Mouse (Mus musculus) activated CD4-positive, CD25-positive, alpha-beta regulatory T cell, adult 4 months (primary cell): ENCODE measurements at regions not wholly inside any gene's neighbourhood (a gene's known extent, or its start where the extent isn't known, plus 50 kb on each side); places are given as distances from the start of the nearest gene placed in this dataset.
A peak's percentile ranks its signal among the peaks of the same experiment; 100 is the strongest.

Experiments used
- ATAC-seq: one replicate; pipeline ENCODE4 v1.8.0; 2017

DNA sequence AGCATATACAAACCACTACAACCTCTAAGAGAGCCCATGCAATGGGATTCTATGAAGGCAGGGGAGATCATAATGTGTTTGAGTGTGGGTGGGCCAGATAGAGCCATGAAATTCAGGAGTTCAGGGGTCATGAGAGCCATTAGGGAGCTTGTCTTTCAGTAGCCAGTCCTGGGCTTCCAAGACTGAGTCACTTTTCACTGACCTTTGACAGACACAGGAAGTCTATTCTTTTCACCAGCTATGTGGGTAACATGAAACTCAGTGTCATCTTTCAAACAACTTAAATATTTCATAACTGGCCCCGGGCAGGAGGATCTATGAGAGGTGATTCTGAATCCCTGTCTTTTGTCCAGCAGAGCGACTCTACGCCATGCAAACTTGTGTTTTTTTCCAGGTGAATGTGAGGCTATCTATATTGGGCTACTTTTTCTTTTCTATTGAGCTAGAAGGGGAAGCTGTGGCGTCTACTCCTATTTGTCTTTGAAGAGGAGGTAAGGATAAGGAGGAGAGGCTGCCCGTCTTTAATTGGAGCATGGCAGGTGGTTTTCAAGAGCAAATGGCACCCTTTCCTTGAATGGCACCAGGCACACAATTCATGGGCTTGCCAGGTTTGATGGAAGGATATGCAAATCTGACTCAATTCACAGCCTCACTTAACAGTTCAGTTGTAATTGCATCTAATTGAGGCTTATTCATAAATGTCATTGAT, 95.6 kb upstream of the Chd2 start:
- no peak for ATAC-seq

- ATAC-seq = no peak
Observed at GRCm38 (mm10) chr7:73635422-73635821, 93.8 kb upstream of the Chd2 start.

GRCm38 (mm10) chr7:73630790-73631189, 89.2 kb upstream of the Chd2 start:
- no peak for ATAC-seq

DNA sequence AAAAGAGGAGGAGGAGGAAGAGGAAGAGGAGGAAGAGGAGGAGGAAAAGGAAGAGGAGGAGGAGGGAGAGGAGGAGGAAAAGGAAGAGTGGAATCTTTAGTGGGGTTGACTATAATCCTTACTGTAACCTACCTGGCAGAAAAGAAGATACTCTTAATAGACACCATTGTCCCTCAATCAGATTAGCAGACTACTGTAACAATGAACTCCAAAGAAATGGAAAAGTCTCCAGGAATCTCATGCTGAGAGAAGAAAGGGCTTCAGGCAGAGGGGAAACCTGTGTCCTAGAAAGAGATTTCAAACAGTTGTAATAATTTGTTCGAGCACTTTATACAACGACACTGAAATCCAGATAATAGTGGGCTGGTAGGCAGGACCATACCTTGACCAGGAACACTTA, 87.6 kb upstream of the Chd2 start:
- ATAC-seq = no peak

DNA sequence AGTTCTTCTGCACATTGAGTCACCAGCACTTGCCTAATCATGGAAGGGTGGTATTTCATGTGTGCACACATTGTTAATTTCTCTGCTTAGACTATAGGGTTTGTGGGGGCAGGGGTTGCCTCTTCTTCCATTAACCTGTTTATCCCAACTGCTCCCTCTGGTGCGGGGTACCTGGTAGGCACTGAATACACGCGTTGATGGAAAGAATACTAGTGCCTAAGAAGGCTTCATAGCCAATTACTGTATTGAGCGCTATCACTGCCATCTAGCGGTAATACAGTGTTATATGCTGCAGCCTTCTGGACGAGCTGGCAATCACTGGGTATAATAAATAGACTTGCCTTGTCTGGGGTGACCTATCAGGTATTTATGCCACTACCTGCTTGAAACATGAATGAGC, 86.4 kb upstream of the Chd2 start:
- ATAC-seq = peak; percentile 95

GRCm38 (mm10) chr7:73626291-73626690, 84.7 kb upstream of the Chd2 start:
- no peak for ATAC-seq

DNA sequence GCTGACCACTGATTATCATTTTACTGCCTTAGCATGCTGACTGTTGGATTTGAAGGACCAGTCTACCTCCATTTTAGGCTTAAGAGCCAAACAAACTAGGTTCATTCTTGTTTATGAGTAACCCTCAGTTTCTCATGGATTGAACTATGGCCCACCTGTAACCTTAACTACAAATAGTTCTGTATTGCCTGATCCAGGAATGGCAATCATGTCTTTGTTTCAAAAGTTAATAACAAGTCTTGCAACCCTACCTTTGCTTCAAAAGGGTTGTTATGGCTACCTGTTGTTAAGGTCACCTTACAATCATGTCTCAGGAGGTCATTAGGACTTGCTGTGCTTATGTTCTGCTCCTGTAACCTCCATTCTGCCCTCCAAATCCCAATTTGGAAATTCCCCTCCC, 84.0 kb upstream of the Chd2 start:
- ATAC-seq = no peak

- no peak for ATAC-seq
Observed at GRCm38 (mm10) chr7:73624992-73625391, 83.4 kb upstream of the Chd2 start.

DNA sequence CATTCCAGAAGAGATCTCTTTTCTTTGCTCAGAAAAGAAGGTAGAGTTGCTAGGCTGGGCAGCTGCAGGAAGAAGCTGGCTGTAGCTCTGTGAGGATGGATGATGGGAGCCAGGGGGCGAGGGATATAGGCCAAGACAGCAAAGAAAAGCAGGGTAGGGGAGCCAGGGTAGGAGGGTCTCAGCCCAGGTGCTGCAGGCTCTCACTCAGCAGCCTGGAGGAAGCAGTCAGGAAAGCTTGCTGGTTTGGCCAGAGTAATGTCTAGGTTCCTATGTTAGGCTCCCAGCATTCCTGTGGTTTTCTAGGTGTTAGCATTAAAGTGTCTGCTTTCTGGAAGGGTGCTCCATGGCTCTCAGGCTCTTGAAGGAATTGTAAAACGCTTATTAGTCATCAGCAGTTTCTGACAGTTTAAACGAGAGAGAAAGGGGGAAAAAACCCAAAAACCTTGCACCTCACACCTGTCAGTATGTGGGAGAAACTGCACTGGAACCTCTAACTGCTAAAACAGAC, 82.5 kb upstream of the Chd2 start:
- no peak for ATAC-seq

DNA sequence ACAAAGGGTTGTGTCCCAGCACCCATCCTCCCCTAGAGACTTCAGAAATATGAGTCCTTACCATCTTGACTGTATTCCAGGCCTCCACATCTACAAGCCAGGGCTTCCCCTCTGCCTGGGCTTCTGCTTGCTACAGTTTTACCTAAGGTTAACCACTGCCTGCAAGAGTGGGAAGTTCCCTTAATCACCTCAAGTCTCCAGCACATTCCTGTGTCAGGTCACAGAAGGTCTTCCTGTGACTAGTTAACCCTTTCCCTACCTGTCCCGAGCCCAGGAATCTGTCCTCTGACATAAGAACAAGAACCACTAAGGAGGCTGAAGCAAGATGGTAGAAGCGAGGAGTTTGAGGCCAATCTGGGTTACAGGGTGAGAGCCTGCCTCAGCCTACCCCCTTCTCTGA, 80.8 kb upstream of the Chd2 start:
- ATAC-seq = no peak

DNA sequence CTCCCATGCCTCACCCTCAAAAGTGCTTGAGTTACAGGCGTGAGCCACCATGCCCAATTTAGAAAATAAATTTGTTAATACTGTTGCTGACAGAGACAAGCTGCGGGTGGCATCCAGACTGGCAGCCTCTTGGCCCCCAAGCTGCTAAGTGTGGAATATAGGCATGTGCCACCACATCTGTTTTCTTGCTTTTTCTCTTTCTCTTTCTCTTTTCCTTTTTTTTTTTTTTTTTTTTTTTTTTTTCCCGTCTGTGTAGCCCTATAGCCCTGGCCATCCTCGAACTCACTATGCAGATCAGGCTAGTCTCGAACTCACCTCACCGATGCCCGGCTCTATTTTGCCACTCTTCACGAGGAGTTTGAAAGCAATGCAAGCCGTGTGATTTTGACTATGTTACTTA, 78.7 kb upstream of the Chd2 start:
- ATAC-seq = no peak

- ATAC-seq = no peak
Observed at GRCm38 (mm10) chr7:73618758-73619416, 77.3 kb upstream of the Chd2 start.

DNA sequence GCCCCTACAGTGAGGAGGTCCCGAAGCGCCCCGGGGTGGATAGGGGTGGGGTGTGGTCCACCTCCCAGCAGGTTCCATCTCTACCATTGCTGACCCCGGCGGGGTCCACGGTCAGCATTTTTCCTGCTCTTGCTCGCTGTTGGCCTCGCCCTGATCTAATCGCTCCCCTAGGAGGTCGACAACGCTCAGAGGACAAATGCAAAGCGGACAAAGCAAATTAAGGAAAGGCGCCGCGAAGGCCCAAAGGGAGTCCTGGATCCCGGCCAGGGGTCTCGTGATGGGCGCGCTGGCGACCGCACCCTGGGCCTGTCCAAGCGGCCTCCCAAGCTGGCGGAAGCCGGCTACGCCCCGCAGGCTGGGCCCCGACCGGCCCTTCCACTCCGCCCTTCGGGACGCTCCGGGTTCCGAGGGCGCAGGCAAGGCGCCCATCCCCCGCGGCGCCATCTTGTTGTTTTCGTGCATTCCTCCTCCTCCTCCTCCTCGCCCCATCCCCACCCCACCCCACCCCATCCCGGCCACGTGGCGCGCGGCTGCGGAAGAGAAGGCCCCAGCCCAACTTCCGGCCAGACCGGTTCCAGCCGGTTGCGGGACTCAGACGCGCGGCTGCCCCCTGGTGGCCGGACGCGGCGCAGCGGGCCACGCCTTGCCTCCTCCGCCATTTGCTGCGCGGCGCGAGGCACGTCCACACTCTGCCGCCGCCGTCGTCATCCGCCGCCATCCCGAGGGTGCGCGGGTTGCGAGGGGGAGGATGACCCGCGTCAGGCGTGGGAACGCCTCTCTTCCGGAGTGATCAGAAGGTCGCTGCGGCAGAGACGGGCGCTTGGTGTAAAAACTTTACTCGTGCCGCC, 76.5 kb upstream of the Chd2 start:
- ATAC-seq = peak; percentile 83

- peak; percentile 11 for ATAC-seq
Observed at GRCm38 (mm10) chr7:73616971-73617906, 75.6 kb upstream of the Chd2 start.

GRCm38 (mm10) chr7:73616015-73616414, 74.4 kb upstream of the Chd2 start:
- ATAC-seq = no peak

DNA sequence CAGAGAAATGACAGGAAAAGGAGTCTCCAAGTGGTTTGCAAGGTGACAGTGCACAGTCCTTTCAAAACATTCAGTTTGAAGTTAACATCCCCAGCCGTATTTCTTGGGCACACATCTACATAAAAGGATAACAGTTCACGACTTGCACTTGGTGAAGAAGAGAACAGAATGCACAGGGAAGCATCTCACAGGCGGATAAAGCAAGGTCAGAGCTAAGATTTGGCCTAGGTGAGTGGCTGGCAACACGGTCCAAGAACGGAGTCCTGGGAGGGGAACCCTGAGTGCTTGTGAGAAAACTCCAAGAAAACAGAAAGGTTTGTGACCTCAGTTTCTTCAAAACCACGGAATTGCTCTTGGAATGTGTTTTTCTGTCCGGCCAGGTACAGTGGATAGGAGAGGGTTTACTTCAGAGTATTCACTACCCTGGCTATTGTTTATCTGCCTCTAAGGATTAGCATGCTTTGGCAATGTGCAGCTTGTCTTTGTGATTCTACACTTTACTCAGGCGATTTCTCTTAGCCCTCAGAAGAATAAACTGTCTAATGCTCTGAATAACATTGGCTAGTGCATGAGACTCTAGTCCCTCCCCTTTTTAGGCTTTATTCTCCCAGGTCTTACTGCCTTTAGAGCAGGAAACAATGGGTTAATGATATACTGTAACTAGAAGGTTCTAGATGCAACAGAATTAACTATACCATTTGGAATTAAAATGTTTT, 73.4 kb upstream of the Chd2 start:
- ATAC-seq = no peak

DNA sequence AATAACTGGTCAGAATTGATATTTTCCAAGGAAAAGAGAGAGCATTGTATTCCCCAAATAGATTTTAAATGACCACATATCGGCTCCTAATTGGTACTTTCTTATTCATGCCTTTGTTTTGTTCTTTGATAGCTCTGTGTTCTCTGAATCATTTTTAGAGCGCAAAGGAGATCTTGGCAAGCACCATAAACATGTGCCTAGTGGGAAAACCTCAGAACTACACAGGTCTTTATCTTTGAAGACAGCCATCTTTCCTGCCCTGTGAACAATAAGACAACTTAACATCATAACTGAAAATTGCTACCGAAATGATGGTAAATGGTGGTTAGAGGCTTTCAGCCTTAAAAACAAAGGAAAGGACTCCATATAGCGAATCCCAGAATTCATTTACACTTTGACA, 72.7 kb upstream of the Chd2 start:
- no peak for ATAC-seq

DNA sequence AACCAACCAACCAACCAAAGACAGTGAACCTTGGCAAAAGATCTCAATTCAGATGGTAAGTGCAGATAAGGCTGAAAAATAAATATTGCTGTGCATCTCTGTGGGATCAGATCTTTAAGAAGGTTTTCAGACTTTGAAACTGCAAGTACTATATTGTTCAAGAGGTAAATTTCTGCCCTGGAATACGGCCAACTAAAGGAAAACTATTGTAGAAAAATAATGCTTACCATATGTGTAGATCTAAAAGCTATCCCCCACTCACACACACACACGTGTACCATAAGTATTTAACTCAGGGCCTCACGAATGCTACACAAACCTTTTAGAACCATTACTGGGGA, 71.1 kb upstream of the Chd2 start:
- ATAC-seq = peak; percentile 7

DNA sequence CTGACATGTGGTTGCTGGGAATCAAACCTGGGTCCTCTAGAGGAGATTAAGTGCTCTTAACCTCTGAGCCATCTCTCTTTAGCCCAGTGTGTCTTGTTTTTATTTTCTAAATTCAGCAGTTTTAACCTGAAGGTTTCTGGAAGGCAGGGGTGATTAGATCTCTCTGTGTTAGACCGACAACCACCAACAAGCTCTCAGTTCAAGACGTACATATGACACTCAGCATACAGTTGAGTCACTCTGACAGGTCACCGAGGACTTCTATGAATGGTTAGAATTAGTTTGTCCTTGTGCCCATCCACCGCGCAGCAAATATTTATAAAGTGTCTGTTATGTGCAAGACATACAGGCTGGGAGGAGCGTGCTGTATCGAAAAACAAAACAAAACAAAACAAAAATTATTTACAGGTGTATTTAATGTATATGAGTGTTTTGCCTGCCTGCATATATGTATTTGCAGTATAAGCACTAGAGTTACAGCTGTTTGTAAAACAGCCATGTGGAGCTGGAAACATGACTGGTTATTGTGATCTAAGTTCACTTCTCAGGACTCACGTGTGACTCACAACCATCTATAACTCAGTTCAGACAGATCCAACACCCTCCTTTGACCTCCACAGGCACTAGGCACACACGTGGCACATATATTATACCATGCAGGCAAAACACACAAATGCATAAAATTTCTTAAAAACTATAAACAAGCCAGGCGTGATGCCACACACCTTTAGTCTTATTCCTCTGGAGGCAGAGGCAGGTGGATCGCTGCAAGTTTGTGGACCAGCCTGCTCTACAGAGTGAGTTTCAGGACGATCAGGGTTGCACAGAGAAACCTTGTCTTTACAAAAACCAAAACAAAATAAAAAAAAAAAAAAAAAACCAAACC, 70.5 kb upstream of the Chd2 start:
- peak; percentile 50 for ATAC-seq

DNA sequence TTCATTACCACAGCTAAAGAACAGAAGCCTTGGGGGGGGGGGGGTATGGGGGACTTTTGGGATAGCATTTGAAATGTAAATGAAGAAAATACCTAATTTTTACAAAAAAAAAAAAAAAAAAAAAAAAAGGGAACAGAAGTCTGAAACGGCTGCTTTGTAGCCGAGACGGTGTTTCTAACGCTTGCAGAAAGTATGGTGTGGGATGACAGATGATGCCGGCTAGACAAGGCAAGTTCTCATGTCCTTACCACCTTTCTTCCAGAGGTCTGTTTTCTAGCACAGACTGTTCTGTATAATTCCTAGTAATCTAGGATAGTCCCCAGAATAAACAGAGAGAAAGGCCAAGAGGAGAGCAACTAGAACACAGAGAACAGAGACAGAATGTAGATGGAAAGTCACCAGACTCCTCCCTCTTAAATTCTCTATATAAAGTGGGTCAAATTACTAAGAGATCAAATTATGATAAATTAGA, 67.2 kb upstream of the Chd2 start:
- ATAC-seq = no peak
